Mouse (Mus musculus) liver, adult 2 months (tissue): ENCODE data around the gene Il5. TPM values are rescaled to one million over a fixed set of nuclear protein-coding genes. Genes with fewer than 3 reads are reported as not detected.

Source experiments
- DNase-seq: peaks from one replicate; pipeline ENCODE4 v3.0.0-alpha.2; 2011; ENCODE audit warnings: low read depth, low spot score; ENCODE audit errors: extremely low read depth
- H3K27ac ChIP-seq: fragments of 200-500 bp; replicated peaks from 2 replicates; pipeline ENCODE4 v1.5.1; 2012; ENCODE audit warnings: low read depth, mild to moderate bottlenecking, control low read depth, inconsistent platforms, low read length; ENCODE audit not compliant: insufficient read depth
- H3K27me3 ChIP-seq: fragments of 200-500 bp; 2 replicates; pipeline ENCODE4 v1.6.1; 2012; ENCODE audit warnings: mild to moderate bottlenecking, moderate library complexity, low read length, inconsistent platforms; ENCODE audit not compliant: control insufficient read depth, insufficient read depth
- H3K36me3 ChIP-seq: fragments of 200-500 bp; 2 replicates; pipeline ENCODE4 v1.6.1; 2012; ENCODE audit warnings: low read length, inconsistent platforms; ENCODE audit not compliant: control insufficient read depth, insufficient read depth
- H3K4me1 ChIP-seq: fragments of 200-500 bp; 2 replicates; pipeline ENCODE4 v1.6.1; 2011; ENCODE audit warnings: low read length; ENCODE audit not compliant: control insufficient read depth, insufficient read depth
- H3K4me3 ChIP-seq: fragments of 200-500 bp; 2 replicates; pipeline ENCODE4 v1.5.1; 2011; ENCODE audit warnings: low read depth, mild to moderate bottlenecking, control low read depth, low read length, moderate library complexity; ENCODE audit not compliant: insufficient read depth
- H3K79me2 ChIP-seq: fragments of 200-500 bp; 2 replicates; pipeline ENCODE4 v1.6.1; 2012; ENCODE audit warnings: inconsistent platforms, mild to moderate bottlenecking, low read length, moderate library complexity; ENCODE audit not compliant: control insufficient read depth, insufficient read depth
- H3K9ac ChIP-seq: fragments of 200-500 bp; 2 replicates; pipeline ENCODE4 v1.6.1; 2012; ENCODE audit warnings: low read depth, mild to moderate bottlenecking, control low read depth, inconsistent platforms, low read length
- CTCF ChIP-seq: fragments of 200-500 bp; IDR thresholded peaks from 2 replicates; pipeline ENCODE4 v1.5.1; 2011; ENCODE audit warnings: low read depth, low read length, control low read depth
- POLR2A ChIP-seq: fragments of 200-500 bp; IDR thresholded peaks from 2 replicates; pipeline ENCODE4 v1.6.1; 2011; ENCODE audit warnings: low read length, control low read depth; ENCODE audit not compliant: insufficient read depth; ENCODE audit errors: extremely low read depth
- WGBS: fragments of 180-500 bp; shearing (Covaris S2); methylation state at CpG from one replicate; pipeline ENCODE4 v1.1.7; 2018; 5-methylcytosine and 5-hydroxymethylcytosine counted together
- polyA plus RNA-seq: library from polyadenylated mRNA; depleted of rRNA; stranded (reverse); fragments of >200 nt; gene quantifications from 2 replicates; pipeline ENCODE4 v1.2.3, GENCODE M21; 2012; rRNA removed
- total RNA-seq: library from RNA; depleted of rRNA; stranded (reverse); fragments of >200 nt; gene quantifications from 2 replicates; pipeline ENCODE4 v1.2.3, GENCODE M21; 2014; rRNA removed

The Il5 gene
- total and polyA plus RNA-seq, 2 experiments: 0.09 TPM; not detected in 1

DNA sequence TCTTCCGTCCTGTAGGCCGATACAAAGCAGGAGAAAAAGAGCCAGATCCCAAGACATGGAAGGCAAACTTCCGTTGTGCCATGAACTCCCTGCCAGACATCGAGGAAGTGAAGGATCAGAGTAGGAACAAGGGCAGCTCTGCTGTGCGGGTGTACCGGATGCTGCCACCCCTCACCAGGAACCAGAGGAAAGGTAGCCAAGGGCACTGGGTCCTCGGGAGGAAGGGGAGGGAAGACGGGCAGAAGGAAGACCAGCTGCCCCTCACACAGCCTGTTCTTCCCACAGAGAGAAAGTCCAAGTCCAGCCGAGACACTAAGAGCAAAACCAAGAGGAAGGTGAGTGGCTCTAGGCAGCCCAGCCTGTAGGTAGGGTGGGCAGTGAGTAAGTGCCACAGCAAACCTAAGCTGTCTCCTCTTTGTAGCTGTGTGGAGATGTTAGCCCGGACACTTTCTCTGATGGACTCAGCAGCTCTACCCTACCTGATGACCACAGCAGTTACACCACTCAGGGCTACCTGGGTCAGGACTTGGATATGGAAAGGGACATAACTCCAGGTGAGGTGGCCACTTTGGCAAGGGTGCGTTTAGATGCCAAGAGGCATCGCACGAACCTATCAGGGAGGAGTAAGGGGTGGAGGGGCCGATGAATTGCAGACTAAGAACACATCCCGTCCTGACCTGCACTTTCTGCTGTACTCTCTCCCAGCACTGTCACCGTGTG, 53.2 kb downstream of the Il5 start:
- Histone ChIP-seq H3K36me3 (peaks cover 35% of the 10 kb centered on the region), H3K27ac (no peak overlapping the region)
- 78% methylated on average over 16 of the region's 16 CpGs for WGBS

More for the DNA sequence above, 53.2 kb downstream of the Il5 start:
- no peak for DNase-seq
- Histone ChIP-seq H3K4me1 (peaks cover 16% of the 10 kb centered on the region), H3K79me2 (no peaks in the 10 kb centered on the region; the same call in 1 of the 2 replicates), H3K4me3 (no peak overlapping the region), H3K9ac (no peak overlapping the region), H3K27me3 (no peaks in the 10 kb centered on the region)
- TF ChIP-seq CTCF (no peak), POLR2A (no peak)

Other genes with a start within 250 kb of the Il5 start
- gene Gm9945, start 240.6 kb upstream of the Il5 start, total RNA-seq: not detected in 2 replicates
- gene Gm9945, start 240.6 kb upstream of the Il5 start, polyA plus RNA-seq: not detected in 2 replicates
- gene Sowaha, start 240.5 kb upstream of the Il5 start, total RNA-seq: not detected in 2 replicates
- gene Sowaha, start 240.5 kb upstream of the Il5 start, polyA plus RNA-seq: not detected in 2 replicates
- gene Sept8, start 201.5 kb upstream of the Il5 start, total RNA-seq: 1.7 and 2.6 TPM in 2 replicates
- gene Sept8, start 201.5 kb upstream of the Il5 start, polyA plus RNA-seq: 2.0 and 2.1 TPM in 2 replicates
- gene Kif3a, start 153.4 kb upstream of the Il5 start, total RNA-seq: 2.2 and 2.7 TPM in 2 replicates
- 0.98 and 1.2 TPM in 2 replicates for gene Kif3a, start 153.4 kb upstream of the Il5 start, polyA plus RNA-seq
- not detected in 2 replicates for gene Il4, start 102.1 kb upstream of the Il5 start, total RNA-seq
- 0.17 TPM in 1 of 2 replicates, not detected in the other for gene Il4, start 102.1 kb upstream of the Il5 start, polyA plus RNA-seq
- not detected in 2 replicates for gene Il13, start 86.1 kb upstream of the Il5 start, total RNA-seq
- gene Il13, start 86.1 kb upstream of the Il5 start, polyA plus RNA-seq: not detected in 2 replicates
- gene Rad50, start 13.5 kb upstream of the Il5 start, total RNA-seq: 4.9 and 5.4 TPM in 2 replicates
- gene Rad50, start 13.5 kb upstream of the Il5 start, polyA plus RNA-seq: 1.2 and 1.7 TPM in 2 replicates
- 37.5 and 44.2 TPM in 2 replicates for gene Irf1, start 49.2 kb downstream of the Il5 start, total RNA-seq
- gene Irf1, start 49.2 kb downstream of the Il5 start, polyA plus RNA-seq: 27.9 and 43.0 TPM in 2 replicates
- gene Gm17334, start 52.4 kb downstream of the Il5 start, total RNA-seq: not detected in 2 replicates
- gene Gm17334, start 52.4 kb downstream of the Il5 start, polyA plus RNA-seq: 0.16 TPM in 1 of 2 replicates, not detected in the other
- 2.2 and 3.2 TPM in 2 replicates for gene Gm12216, start 138.5 kb downstream of the Il5 start, total RNA-seq
- gene Gm12216, start 138.5 kb downstream of the Il5 start, polyA plus RNA-seq: 2.4 and 2.7 TPM in 2 replicates
- 19.7 and 20.8 TPM in 2 replicates for gene Slc22a5, start 170.9 kb downstream of the Il5 start, total RNA-seq
- 14.7 and 17.0 TPM in 2 replicates for gene Slc22a5, start 170.9 kb downstream of the Il5 start, polyA plus RNA-seq